Mouse (Mus musculus) heart, postnatal 4 days (tissue): ENCODE results near the gene Il16. TPM values are rescaled to one million over a fixed set of nuclear protein-coding genes. Genes with fewer than 3 reads are reported as not detected.

Experiments used
- DNase-seq: peaks from one replicate; pipeline ENCODE4 v3.0.0; 2021
- total RNA-seq, 2 experiments: library from RNA; stranded (reverse); gene quantifications; 2 replicates each; pipeline ENCODE4 v1.2.3; 2021

The Il16 gene
- total RNA-seq, 2 experiments from 2014 or later: 4.5 to 5.5 TPM

DNA sequence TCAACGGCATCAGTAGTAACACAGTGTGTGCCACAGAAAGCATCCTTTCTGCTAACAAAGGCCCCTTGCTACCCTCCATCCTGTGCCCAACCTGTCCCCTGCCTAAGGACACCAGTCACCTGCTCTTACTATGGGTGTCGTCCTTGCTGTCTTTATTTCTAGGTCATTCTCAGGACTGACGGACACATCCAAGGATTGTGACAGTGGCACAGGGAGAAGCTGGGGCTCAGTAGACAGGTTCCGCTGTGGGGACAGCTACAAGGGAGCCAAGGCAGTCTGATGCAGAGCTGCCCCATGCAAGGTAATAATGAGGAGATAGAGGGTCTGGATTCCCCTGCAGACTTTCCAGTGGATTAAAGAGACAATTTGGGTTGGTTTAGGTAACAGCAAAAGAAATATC lies 67.0 kb downstream of the Il16 start:
- DNase-seq: no peak

DNA sequence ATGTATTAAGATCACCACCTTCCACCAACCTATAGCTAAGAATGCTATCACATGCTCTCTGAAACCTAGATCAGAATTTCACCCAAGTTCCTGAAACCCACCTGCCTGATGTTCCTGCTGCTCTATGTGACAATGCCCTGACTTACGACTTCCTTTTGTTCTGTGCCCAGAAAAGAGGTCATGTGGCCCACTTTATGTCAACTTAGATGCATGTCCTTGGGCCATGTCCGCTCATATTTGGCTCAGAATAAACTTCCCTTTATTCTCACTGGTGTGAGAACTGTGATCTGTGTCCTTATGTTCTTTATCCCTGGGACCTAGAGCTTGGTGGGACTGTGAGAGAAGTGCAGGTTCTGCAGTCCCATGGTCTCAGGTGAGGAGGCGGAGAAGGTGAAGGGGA lies 68.2 kb downstream of the Il16 start:
- no peak for DNase-seq

- peak; percentile 33 for DNase-seq
Observed at GRCm38 (mm10) chr7:83675545-83676254, 69.8 kb downstream of the Il16 start.

DNA sequence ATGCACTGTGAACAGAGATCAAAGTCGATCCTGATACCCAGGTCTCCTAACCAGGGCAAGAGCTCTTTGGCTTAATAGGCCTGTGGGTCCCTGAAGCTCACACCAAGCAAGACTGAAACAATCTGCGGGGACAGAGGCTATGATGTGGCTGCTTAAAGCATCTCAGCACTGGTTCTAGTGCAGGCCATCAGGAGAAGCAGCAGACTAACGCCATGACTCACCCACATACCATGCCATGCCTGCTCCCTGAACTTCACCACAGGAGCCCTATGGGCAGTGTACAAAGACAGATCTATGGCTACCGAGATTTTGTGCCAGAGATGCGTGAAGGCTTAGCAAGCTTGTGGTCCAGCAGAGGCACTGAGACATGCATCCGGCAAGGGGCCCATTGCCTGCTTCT lies 74.0 kb downstream of the Il16 start:
- DNase-seq: no peak

GRCm38 (mm10) chr7:83668724-83669123 lies 76.8 kb downstream of the Il16 start:
- peak; percentile 80 for DNase-seq

- no peak for DNase-seq
Observed at GRCm38 (mm10) chr7:83667936-83668645, 77.4 kb downstream of the Il16 start.

GRCm38 (mm10) chr7:83666087-83666595 lies 79.4 kb downstream of the Il16 start:
- DNase-seq: no peak

- DNase-seq: no peak
Observed at GRCm38 (mm10) chr7:83662711-83663375, 82.7 kb downstream of the Il16 start.

- DNase-seq: no peak
Observed at GRCm38 (mm10) chr7:83661763-83662162, 83.8 kb downstream of the Il16 start.

DNA sequence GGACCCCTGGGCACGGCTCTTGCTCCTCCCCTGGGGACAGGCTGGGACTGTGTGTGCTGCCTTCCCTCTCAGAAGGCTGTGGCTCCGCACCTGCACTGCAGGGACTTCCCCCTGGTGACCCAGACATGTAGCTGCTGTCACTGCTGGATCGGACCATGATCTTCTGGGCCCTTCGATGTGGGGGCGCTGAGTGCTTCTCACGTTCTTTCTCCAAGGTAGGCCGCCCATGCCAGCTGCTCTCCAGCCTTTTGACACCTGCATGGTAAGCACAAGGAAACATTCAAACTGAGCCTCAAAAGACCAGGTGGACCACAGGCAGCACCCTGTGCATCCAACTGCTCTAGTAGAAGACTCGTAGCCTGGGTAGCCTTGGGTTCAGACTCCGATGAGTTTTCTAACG lies 84.5 kb downstream of the Il16 start:
- no peak for DNase-seq

DNA sequence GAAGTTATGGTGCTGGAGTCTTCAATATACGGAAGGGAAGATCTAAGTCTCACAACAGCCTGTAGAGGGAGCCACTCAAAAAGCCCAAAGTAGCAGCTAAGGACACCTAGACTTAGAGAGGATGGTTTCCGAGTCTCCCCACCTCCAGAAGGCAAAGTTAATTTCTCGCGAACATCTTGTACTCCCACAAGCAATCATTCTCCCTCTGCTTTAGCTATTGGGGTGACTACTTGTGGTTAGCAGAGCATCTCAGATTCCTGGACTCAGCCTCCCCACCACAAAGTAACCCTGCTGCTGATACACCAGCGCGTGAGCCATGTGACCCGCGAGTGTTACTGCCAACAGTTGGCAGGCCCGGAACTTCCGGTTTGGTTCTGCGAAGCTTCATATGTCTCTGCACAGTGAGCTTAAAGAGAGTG lies 85.2 kb downstream of the Il16 start:
- DNase-seq: no peak

GRCm38 (mm10) chr7:83659159-83660065 lies 86.1 kb downstream of the Il16 start:
- peak; percentile 37 for DNase-seq

GRCm38 (mm10) chr7:83658716-83659115 lies 86.8 kb downstream of the Il16 start:
- no peak for DNase-seq

GRCm38 (mm10) chr7:83654938-83655630 lies 90.4 kb downstream of the Il16 start:
- peak; percentile 31 for DNase-seq

DNA sequence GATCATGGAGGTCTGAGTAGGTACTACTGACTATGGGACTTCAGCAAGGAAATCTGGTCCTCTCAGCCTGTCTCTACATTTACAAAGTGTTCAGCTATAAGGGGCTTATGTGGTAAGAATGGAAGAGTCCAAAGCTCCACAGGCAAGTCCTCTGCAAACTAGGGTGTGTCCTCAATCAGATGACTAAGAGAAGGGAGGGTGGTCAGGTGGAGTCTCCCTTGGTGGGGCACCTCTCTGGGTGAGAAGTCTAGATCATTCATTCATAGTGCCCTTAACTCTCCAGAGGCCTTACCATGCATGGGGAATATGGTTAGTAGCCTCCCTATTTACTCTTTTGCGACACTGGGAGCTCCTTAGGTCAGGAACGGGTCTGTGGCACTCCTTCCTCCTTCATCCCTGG lies 91.3 kb downstream of the Il16 start:
- DNase-seq: no peak

DNA sequence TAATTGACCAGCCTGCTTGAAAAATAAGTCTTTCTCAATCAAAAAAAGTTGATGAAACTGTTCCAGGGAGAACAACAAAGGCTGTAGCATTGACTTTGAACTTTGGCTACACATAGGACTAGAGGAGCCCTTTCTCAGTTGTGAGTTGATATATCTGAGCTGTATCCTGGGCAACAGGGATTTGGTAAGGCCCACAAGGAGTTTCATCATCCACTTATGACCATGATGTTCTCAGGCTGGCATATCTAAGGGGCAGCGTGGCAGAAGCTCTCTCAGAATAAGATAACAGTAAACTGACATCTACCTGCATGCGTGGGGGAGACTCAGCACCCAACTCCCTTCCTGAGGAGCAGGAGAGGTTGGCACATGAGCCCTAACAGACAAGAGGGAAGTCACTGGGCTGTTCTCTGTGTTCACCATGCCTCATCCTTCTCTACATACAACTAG lies 91.9 kb downstream of the Il16 start:
- no peak for DNase-seq

DNA sequence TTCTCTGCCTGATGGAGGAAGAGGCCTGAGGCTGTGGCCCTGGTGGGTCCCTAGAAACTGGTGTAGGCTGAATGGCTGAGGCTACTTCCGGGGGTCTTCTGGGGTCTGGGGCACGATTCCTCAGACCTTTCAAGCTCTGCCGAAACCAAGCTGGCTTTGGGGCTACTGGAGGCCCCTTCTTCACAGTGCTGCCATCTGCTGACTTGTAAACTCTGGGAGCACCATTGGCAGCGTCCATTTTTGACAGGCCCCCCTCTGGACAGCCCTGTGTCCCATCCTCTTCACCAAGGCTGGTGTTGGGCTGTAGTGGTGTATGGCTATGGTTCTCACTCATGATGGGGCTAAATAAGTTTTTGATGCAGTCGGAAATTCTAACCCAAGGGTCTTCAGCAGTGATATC lies 93.0 kb downstream of the Il16 start:
- DNase-seq: no peak

- DNase-seq: no peak
Observed at GRCm38 (mm10) chr7:83650638-83651037, 94.9 kb downstream of the Il16 start.

GRCm38 (mm10) chr7:83648807-83649206 lies 96.7 kb downstream of the Il16 start:
- DNase-seq: no peak

DNA sequence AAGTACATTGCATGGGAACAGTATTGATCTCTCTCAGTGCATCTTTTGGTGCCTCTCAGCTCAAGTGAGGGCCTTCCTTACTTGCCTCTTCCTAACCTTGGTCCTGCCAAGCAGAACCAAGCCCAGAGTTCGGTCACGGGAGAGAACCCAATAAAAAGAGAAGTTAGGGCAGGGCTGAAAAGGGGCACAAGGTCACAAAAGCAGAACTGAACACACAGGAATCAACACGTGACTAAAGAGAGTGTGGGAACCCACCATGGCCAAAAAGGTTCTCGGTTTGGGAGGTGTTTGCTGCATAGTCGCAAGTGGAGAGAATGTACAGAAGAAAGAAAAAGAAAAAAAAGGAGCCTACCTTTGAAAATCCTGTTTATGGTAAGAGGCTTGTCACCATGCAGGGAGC lies 100.0 kb downstream of the Il16 start:
- no peak for DNase-seq

DNA sequence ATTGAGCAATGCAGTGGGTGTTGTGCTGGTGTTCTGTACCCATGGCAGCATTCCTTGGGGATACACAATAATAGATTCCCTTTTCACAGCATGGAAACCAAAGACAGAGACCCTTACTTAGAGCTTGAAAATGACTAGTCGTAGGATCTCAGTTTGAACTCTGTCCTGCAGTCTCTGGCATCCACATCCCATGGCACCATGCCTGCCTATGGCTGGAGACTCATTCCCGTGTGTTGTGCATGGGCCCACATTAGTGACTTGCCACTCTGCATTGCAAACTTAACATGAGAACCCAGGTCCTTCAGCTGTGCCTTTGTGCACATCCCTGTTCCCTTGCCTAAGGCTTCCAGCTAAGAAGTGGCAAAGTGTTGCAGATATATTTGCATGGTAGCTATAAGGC lies 100.8 kb downstream of the Il16 start:
- no peak for DNase-seq

- DNase-seq: no peak
Observed at GRCm38 (mm10) chr7:83643581-83643980, 101.9 kb downstream of the Il16 start.
